Mouse (Mus musculus) Patski (cell line): ENCODE results near the gene Naa38. TPM values are rescaled to one million over a fixed set of nuclear protein-coding genes. Genes with fewer than 3 reads are reported as not detected.
"Not testable (repeated sequence)": the region's sequence is repeated elsewhere in the genome, so short reads cannot be mapped to it uniquely, and the experiment has no call there.

Experiments
- ATAC-seq: fragments of 100-300 bp; one replicate; pipeline ENCODE4 v1.8.0; 2021
- CTCF ChIA-PET: fragments of 350-600 bp; sonication (Branson Sonifier 250); formaldehyde crosslinking; loops from one replicate; lab custom pipeline; 2022; ENCODE audit warnings: inconsistent platforms; lab: Charles Lee
- POLR2A ChIA-PET: fragments of 350-600 bp; sonication (Branson Sonifier 250); formaldehyde crosslinking; loops from one replicate; lab custom pipeline; 2022; ENCODE audit warnings: antibody characterized with exemption, inconsistent platforms; lab: Charles Lee
- DNase-seq: peaks from one replicate; pipeline ENCODE4 v3.0.0-alpha.2; 2011; ENCODE audit warnings: low read depth, low spot score
- H3K27me3 ChIP-seq: fragments of 371-371 bp; one replicate; pipeline ENCODE4 v1.5.1; 2021
- CTCF ChIP-seq: fragments of 100-300 bp; IDR thresholded peaks from one replicate; pipeline ENCODE4 v1.5.1; 2021
- in situ Hi-C: fragments of 300-500 bp; cut with MboI; formaldehyde crosslinking; loops from 3 replicates; pipeline ENCODE4 v1.11.1; 2018; ENCODE audit warnings: low pct_unique_long_range_greater_than_20kb, mixed read lengths
- polyA plus RNA-seq: library from polyadenylated mRNA; unstranded; gene quantifications from one replicate; pipeline ENCODE4 v1.2.3, GENCODE M21; 2021

Gene Naa38
- polyA plus RNA-seq, 1 experiment from 2014 or later, result 128 TPM

GRCm38 (mm10) chr11:69388680-69389079 lies 6.6 kb upstream of the Naa38 start:
- TF ChIP-seq CTCF, result no peak
- no peak for ATAC-seq
- CTCF ChIA-PET, result interaction anchor here (1.6 to 1.9 kb wide), 2 partner anchors 119 to 130 kb away, joined by 4 to 11 read pairs; no protein-coding TSS in a partner anchor
- no peaks in the 10 kb centered on the region for H3K27me3 ChIP-seq
- POLR2A ChIA-PET, result interaction anchor here (0.6 kb wide), 1 partner anchor 50 kb away, joined by 4 read pairs; no protein-coding TSS in a partner anchor
- DNase-seq, result no peak
- in situ Hi-C loops, result loop anchor here (5.0 kb wide), 1 partner anchor 121 kb away; no protein-coding TSS in a partner anchor

GRCm38 (mm10) chr11:69389531-69390399 lies 5.5 kb upstream of the Naa38 start:
- in situ Hi-C loops, result loop anchor here (5.0 kb wide), 1 partner anchor 122 kb away; no protein-coding TSS in a partner anchor
- ATAC-seq, result no peak

GRCm38 (mm10) chr11:69390400-69391034 lies 4.8 kb upstream of the Naa38 start:
- no peak for ATAC-seq
- CTCF ChIA-PET, result interaction anchor here (1.3 to 1.6 kb wide), 2 partner anchors 119 to 121 kb away, joined by 3 to 11 read pairs; no protein-coding TSS in a partner anchor

More at GRCm38 (mm10) chr11:69389531-69390399, 5.5 kb upstream of the Naa38 start:
- H3K27me3 ChIP-seq, result no peaks in the 10 kb centered on the region
- no peak for DNase-seq
- ChIA-PET CTCF (interaction anchor here (0.8 to 1.9 kb wide), 4 partner anchors 14 to 131 kb away, joined by 3 to 11 read pairs (median 4); no protein-coding TSS in a partner anchor), POLR2A (interaction anchor here (0.7 kb wide), 1 partner anchor 125 kb away, joined by 3 read pairs; no protein-coding TSS in a partner anchor)
- TF ChIP-seq CTCF, result no peak

GRCm38 (mm10) chr11:69394591-69395167 lies 608 bp upstream of the Naa38 start:
- in situ Hi-C loops, H3K27me3 ChIP-seq, DNase-seq, ATAC-seq: not testable (repeated sequence)
- ChIA-PET POLR2A (interaction anchor here (0.6 to 2.3 kb wide), 8 partner anchors 15 to 166 kb away, joined by 3 to 8 read pairs (median 4); no protein-coding TSS in a partner anchor), CTCF (interaction anchor here (1.2 to 1.6 kb wide), 2 partner anchors 125 to 138 kb away, joined by 4 to 8 read pairs; no protein-coding TSS in a partner anchor)

More at GRCm38 (mm10) chr11:69390400-69391034, 4.8 kb upstream of the Naa38 start:
- DNase-seq, result no peak
- no peaks in the 10 kb centered on the region for H3K27me3 ChIP-seq
- in situ Hi-C loops, result no loop called here
- POLR2A ChIA-PET, result no interaction called here
- no peak for TF ChIP-seq CTCF

- ChIA-PET POLR2A (interaction anchor here (0.6 to 2.3 kb wide), 7 partner anchors 14 to 134 kb away, joined by 3 to 8 read pairs (median 4); no protein-coding TSS in a partner anchor), CTCF (interaction anchor here (1.5 kb wide), 1 partner anchor 126 kb away, joined by 4 read pairs; no protein-coding TSS in a partner anchor)
- TF ChIP-seq CTCF, result no peak
- peak; percentile 99 for DNase-seq
- ATAC-seq, result peak; percentile 73
- H3K27me3 ChIP-seq, result no peaks in the 10 kb centered on the region
- in situ Hi-C loops, result no loop called here
Observed at GRCm38 (mm10) chr11:69395634-69396373, 517 bp downstream of the Naa38 start.

- in situ Hi-C loops, result no loop called here
- POLR2A ChIA-PET, result interaction anchor here (1.0 to 1.4 kb wide), 4 partner anchors 13 to 29 kb away, joined by 4 to 5 read pairs (median 4); no protein-coding TSS in a partner anchor
- CTCF ChIA-PET, result interaction anchor here (1.5 kb wide), 1 partner anchor 127 kb away, joined by 4 read pairs; no protein-coding TSS in a partner anchor
- ATAC-seq (no peak), DNase-seq (no peak)
- no peaks in the 10 kb centered on the region for H3K27me3 ChIP-seq
- no peak for TF ChIP-seq CTCF
Observed at GRCm38 (mm10) chr11:69396772-69397171, 1.5 kb downstream of the Naa38 start.

GRCm38 (mm10) chr11:69397581-69398057 lies 2.3 kb downstream of the Naa38 start:
- H3K27me3 ChIP-seq, result no peaks in the 10 kb centered on the region
- ChIA-PET CTCF (interaction anchor here (1.5 kb wide), 1 partner anchor 128 kb away, joined by 4 read pairs; no protein-coding TSS in a partner anchor), POLR2A (interaction anchor here (0.7 to 1.4 kb wide), 4 partner anchors 10 to 116 kb away, joined by 4 to 5 read pairs (median 4); no protein-coding TSS in a partner anchor)
- no peak for ATAC-seq
- TF ChIP-seq CTCF, result no peak
- no peak for DNase-seq
- in situ Hi-C loops, result no loop called here

GRCm38 (mm10) chr11:69398059-69398458 lies 2.8 kb downstream of the Naa38 start, which contains the start of gene Tmem88:
Gene Tmem88, minus strand, starts transcription at chr11:69398234.
- ATAC-seq (no peak), DNase-seq (no peak)
- no peaks in the 10 kb centered on the region for H3K27me3 ChIP-seq
- POLR2A ChIA-PET, result interaction anchor here (0.7 to 1.3 kb wide), 4 partner anchors 10 to 115 kb away, joined by 3 to 5 read pairs (median 4); no protein-coding TSS in a partner anchor
- TF ChIP-seq CTCF, result no peak
- CTCF ChIA-PET, result no interaction called here
- in situ Hi-C loops, result no loop called here
